Mouse (Mus musculus): ENCODE data around the gene Dimt1. TPM values are rescaled to one million over a fixed set of nuclear protein-coding genes. Genes with fewer than 3 reads are reported as not detected.

The Dimt1 gene
- polyA plus RNA-seq, 1 experiment: 5.6 TPM

Other genes with a start within 250 kb of the Dimt1 start
- gene Ipo11, start 10.2 kb upstream of the Dimt1 start, polyA plus RNA-seq (2012; ENCODE audit: insufficient read depth, insufficient read length, missing spikeins): 17.1 and 19.2 TPM in 2 replicates
- 12.9 and 24.2 TPM in 2 replicates for gene Kif2a, start 75.0 kb downstream of the Dimt1 start, polyA plus RNA-seq (2012; ENCODE audit: insufficient read depth, insufficient read length, missing spikeins)

Measured in brown adipose tissue, adult 24 weeks (tissue).